ENCODE assay signal across 21 mouse cellular contexts in the genomic region with DNA sequence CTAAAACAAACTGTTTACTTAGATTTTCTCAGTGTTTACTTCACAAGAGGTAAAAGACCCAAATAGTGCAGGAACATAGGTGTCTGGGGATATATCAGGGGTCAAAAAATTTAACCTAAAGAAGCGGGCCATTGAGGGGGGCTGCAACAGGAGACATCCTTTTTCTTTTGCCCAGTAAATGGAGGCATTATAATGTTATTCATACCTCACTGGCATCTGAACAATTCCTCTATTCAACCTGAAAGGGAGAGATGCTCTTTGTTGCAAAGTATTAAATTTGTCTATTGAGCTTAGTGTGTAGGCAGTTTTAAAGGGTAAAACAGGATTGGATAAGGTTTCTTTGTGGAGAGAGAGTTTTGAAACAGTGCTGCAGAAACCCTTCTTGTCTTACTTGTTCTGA.
"Had no signal": no experiment of that assay in that cellular context is flagged by ENCODE, and none has a peak within 500 bp of the region (broad histone marks: within the 10 kb centered on the region; RNA-seq: fewer than 3 reads in every experiment).

No protein-coding gene starts in this region.

- H3K27me3 ChIP-seq: heart, embryonic 13.5 days; heart, embryonic 15.5 days; hindbrain, embryonic 13.5 days; hindbrain, embryonic 15.5 days; kidney, embryonic 15.5 days; limb, embryonic 13.5 days; limb, embryonic 15.5 days; liver, embryonic 12.5 days had no signal

- H3K4me1 ChIP-seq: heart, embryonic 15.5 days; hindbrain, embryonic 13.5 days; hindbrain, embryonic 15.5 days; kidney, embryonic 15.5 days; limb, embryonic 13.5 days; limb, embryonic 15.5 days; liver, embryonic 12.5 days had no signal

- DNase-seq: gastrocnemius, postnatal 14 days; gastrocnemius, postnatal 36 days; heart, adult 11 months; heart, adult 2 months; heart, postnatal 14 days; heart, postnatal 36 days; layer of hippocampus, adult 9-11 months; layer of hippocampus, postnatal 36 days; left cerebral cortex, postnatal 4 days had no signal

- ATAC-seq: hindbrain, postnatal 0 days; intestine, embryonic 16.5 days; liver, embryonic 12.5 days had no signal

- H3K27ac ChIP-seq: heart, adult 2 months; heart, embryonic 13.5 days; heart, embryonic 15.5 days; hindbrain, embryonic 13.5 days; hindbrain, embryonic 15.5 days; hindbrain, postnatal 0 days; kidney, embryonic 15.5 days; kidney, postnatal 0 days; limb, embryonic 13.5 days; limb, embryonic 15.5 days; liver, embryonic 12.5 days had no signal

- H3K9ac ChIP-seq: heart, embryonic 13.5 days; heart, embryonic 15.5 days; hindbrain, embryonic 13.5 days; hindbrain, embryonic 15.5 days; kidney, embryonic 15.5 days; limb, embryonic 13.5 days; limb, embryonic 15.5 days; liver, embryonic 12.5 days had no signal

- H3K9me3 ChIP-seq: heart, embryonic 13.5 days; heart, embryonic 15.5 days; hindbrain, embryonic 13.5 days; hindbrain, embryonic 15.5 days; kidney, embryonic 15.5 days; limb, embryonic 13.5 days; limb, embryonic 15.5 days; liver, embryonic 12.5 days had no signal

- H3K4me2 ChIP-seq: heart, embryonic 11.5 days; heart, embryonic 13.5 days; heart, embryonic 15.5 days; hindbrain, embryonic 13.5 days; hindbrain, embryonic 15.5 days; kidney, embryonic 15.5 days; limb, embryonic 13.5 days; limb, embryonic 15.5 days; liver, embryonic 12.5 days had no signal

- H3K36me3 ChIP-seq: heart, embryonic 13.5 days; heart, embryonic 15.5 days; hindbrain, embryonic 13.5 days; hindbrain, embryonic 15.5 days; kidney, embryonic 15.5 days; limb, embryonic 13.5 days; limb, embryonic 15.5 days; liver, embryonic 12.5 days had no signal

- H3K4me3 ChIP-seq: heart, adult 2 months; heart, embryonic 13.5 days; heart, embryonic 15.5 days; hindbrain, embryonic 13.5 days; hindbrain, embryonic 15.5 days; kidney, embryonic 15.5 days; limb, embryonic 13.5 days; limb, embryonic 15.5 days; liver, embryonic 12.5 days had no signal
